Mouse (Mus musculus): ENCODE measurements around the gene Vcan. TPM values are rescaled to one million over a fixed set of nuclear protein-coding genes. Genes with fewer than 3 reads are reported as not detected.

The Vcan gene
- polyA plus RNA-seq, 1 experiment from 2014 or later = 61.9 TPM

DNA sequence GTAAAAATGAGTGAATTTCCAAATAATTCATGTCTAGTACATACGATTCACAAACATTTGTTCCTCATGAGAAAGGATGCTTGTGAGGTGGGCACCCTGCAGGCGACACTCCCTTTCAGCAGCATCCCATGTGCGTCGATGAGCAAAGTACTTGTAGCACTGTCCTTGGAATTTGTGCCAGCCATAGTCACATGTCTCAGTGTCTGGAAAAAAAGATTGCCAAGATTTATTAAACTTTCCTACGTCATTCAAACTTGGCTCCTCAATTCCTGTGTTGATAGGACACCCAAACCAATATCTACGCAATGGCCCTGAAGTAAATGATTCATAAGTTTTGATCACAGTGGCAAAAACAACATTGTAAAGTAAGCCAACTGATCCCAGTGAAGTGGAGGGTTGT is 62.6 kb downstream of the Vcan start:
- no peaks in the 10 kb centered on the region for H3K9me3 ChIP-seq (ENCODE audit: low read length)
- H3K4me2 ChIP-seq (replicated peaks; ENCODE audit: low read depth, low read length) = no peak overlapping the region
- H3K36me3 ChIP-seq (ENCODE audit: insufficient read depth, low read length) = peaks cover 33% of the 10 kb centered on the region
- no peaks in the 10 kb centered on the region for H3K27me3 ChIP-seq (ENCODE audit: insufficient read depth, low read length)
- no peak overlapping the region for H3K9ac ChIP-seq (replicated peaks; ENCODE audit: low read length)
- no peak overlapping the region for H3K27ac ChIP-seq (ENCODE audit: low read length)
- H3K4me1 ChIP-seq (ENCODE audit: insufficient read depth, low read length) = no peaks in the 10 kb centered on the region
- no peak for ATAC-seq (ENCODE audit: low FRiP score, low TSS enrichment)
- 95% methylated on average over 6 of the region's 6 CpGs for WGBS
- H3K4me3 ChIP-seq (ENCODE audit: low read length) = no peak overlapping the region

DNA sequence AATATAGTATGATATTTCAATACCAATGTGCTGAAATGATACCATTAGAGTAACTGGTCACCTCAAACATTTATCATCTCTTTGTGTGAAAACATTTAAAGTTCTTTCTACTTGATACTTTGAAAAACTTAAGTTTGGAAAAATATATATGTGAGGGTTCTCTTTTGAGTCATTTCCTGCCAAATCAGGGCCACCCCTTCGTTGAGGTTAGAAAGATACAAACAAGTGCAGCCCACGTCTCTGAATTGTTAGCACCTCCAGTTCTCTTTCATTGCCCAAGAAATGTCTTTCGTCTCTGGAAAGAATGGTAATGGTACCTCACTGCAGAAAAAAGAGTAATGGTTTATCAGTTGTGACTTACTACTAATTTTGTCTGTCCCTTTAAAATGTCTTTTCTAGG is 71.8 kb downstream of the Vcan start:
- no peak for ATAC-seq (ENCODE audit: low FRiP score, low TSS enrichment)
- Histone ChIP-seq H3K27ac (ENCODE audit: low read length) (no peak overlapping the region), H3K9me3 (ENCODE audit: low read length) (no peaks in the 10 kb centered on the region), H3K27me3 (ENCODE audit: insufficient read depth, low read length) (no peaks in the 10 kb centered on the region), H3K4me2 (replicated peaks; ENCODE audit: low read depth, low read length) (no peak overlapping the region), H3K4me1 (ENCODE audit: insufficient read depth, low read length) (no peaks in the 10 kb centered on the region), H3K36me3 (ENCODE audit: insufficient read depth, low read length) (peaks cover 19% of the 10 kb centered on the region; the same call in 1 of the 2 replicates), H3K4me3 (ENCODE audit: low read length) (no peak overlapping the region), H3K9ac (replicated peaks; ENCODE audit: low read length) (no peak overlapping the region)
- WGBS = 70% methylated on average over 3 of the region's 3 CpGs

DNA sequence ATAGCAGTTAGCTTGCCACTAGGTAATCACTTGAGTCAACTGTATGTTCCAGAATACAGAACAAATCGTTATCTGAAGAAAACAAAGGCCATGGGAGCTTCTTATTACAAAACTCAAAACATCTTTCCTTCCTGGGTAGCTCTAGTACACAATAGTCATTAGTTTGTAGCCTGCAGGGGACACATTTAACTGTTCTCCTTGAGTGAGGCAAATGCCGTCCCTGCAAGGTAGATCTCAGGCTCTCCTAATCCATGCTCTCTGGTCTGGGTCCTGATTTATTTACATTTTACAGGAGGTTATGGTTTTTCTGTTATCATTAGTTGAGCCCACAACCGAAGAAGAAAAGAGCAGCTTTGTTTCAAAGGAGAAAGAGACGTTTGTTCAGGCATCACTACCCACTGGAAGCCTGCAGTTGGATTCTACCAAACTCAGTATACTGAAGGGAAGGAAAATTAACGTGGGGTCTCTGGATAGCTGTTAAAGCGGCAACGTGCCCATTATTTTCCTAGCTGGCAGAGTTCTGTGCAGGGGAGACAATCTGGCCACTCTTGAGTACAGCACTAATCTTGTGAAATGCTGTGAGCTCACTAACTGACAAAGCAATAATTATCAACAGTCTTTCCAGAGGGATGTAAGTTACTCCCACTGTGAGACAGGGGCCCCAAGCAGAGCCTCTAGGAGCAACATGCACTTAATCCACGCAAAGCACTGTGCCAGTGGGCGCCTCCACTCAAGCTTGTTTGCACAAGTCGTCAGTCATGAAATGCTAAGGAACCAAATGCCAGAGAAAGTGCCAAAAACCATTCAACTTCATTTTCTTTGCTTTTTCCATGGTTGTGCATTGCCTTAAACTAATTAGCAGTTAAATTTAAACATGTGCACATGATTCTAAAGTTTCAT is 73.1 kb downstream of the Vcan start:
- no peak overlapping the region for H3K9ac ChIP-seq (replicated peaks; ENCODE audit: low read length)
- no peaks in the 10 kb centered on the region for H3K27me3 ChIP-seq (ENCODE audit: insufficient read depth, low read length)
- H3K4me1 ChIP-seq (ENCODE audit: insufficient read depth, low read length) = no peaks in the 10 kb centered on the region
- ATAC-seq (ENCODE audit: low FRiP score, low TSS enrichment) = no peak
- H3K4me2 ChIP-seq (replicated peaks; ENCODE audit: low read depth, low read length) = no peak overlapping the region
- no peaks in the 10 kb centered on the region for H3K9me3 ChIP-seq (ENCODE audit: low read length)
- H3K27ac ChIP-seq (ENCODE audit: low read length) = no peak overlapping the region
- no peak overlapping the region for H3K4me3 ChIP-seq (ENCODE audit: low read length)
- H3K36me3 ChIP-seq (ENCODE audit: insufficient read depth, low read length) = peaks cover 11% of the 10 kb centered on the region; the same call in 1 of the 2 replicates
- 64% methylated on average over 10 of the region's 10 CpGs for WGBS

DNA sequence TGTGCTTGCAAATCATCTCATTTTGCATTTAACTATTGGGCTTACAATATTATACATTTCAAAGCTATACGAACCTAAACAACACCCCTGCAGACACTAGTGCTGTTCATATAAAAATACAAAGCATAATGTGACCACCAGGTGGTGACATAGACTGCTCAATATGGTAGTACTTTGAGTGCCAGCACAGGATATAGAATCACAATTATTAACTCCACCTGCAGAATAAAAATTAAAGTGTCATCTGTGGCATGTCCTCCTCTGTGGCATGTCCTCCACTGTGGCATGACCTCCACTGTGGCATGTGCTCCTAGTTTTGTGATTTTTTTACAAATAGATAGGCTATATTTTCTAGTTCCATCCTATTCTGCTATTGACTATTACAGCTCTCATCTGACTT is 74.2 kb downstream of the Vcan start:
- no peak overlapping the region for H3K4me2 ChIP-seq (replicated peaks; ENCODE audit: low read depth, low read length)
- no peaks in the 10 kb centered on the region for H3K4me1 ChIP-seq (ENCODE audit: insufficient read depth, low read length)
- WGBS = 70% methylated on average over 1 of the region's 1 CpGs
- H3K27ac ChIP-seq (ENCODE audit: low read length) = no peak overlapping the region
- no peaks in the 10 kb centered on the region for H3K9me3 ChIP-seq (ENCODE audit: low read length)
- H3K27me3 ChIP-seq (ENCODE audit: insufficient read depth, low read length) = no peaks in the 10 kb centered on the region
- H3K4me3 ChIP-seq (ENCODE audit: low read length) = no peak overlapping the region
- peaks cover 11% of the 10 kb centered on the region; the same call in 1 of the 2 replicates for H3K36me3 ChIP-seq (ENCODE audit: insufficient read depth, low read length)
- ATAC-seq (ENCODE audit: low FRiP score, low TSS enrichment) = peak; percentile 49; the same call in 1 of the 2 replicates
- no peak overlapping the region for H3K9ac ChIP-seq (replicated peaks; ENCODE audit: low read length)

DNA sequence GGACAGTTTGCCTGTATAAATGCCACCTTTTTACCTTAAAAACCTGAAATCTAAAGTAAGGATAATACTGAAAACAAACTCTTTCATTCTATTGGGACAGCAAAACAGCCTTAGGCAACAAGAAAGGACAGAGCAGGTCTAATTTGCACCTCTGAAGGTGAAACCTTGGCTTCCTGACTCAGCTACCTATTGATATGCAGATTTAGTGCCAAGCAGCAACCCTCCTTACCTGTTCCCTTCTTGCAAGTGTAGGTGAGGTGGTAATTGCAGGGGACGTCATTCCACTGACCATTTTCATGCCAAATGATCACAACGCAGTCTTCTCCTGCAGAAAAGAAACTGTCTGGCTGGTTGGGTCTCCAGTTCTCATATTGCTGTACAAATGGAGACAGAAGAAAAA is 80.6 kb downstream of the Vcan start:
- Histone ChIP-seq H3K9ac (replicated peaks; ENCODE audit: low read length) (no peak overlapping the region), H3K4me2 (replicated peaks; ENCODE audit: low read depth, low read length) (no peak overlapping the region), H3K27me3 (ENCODE audit: insufficient read depth, low read length) (no peaks in the 10 kb centered on the region), H3K4me3 (ENCODE audit: low read length) (no peak overlapping the region), H3K27ac (ENCODE audit: low read length) (no peak overlapping the region), H3K4me1 (ENCODE audit: insufficient read depth, low read length) (no peaks in the 10 kb centered on the region), H3K36me3 (ENCODE audit: insufficient read depth, low read length) (peaks cover 10% of the 10 kb centered on the region; the same call in 1 of the 2 replicates), H3K9me3 (ENCODE audit: low read length) (no peaks in the 10 kb centered on the region)
- 81% methylated on average over 2 of the region's 2 CpGs for WGBS
- ATAC-seq (ENCODE audit: low FRiP score, low TSS enrichment) = no peak

DNA sequence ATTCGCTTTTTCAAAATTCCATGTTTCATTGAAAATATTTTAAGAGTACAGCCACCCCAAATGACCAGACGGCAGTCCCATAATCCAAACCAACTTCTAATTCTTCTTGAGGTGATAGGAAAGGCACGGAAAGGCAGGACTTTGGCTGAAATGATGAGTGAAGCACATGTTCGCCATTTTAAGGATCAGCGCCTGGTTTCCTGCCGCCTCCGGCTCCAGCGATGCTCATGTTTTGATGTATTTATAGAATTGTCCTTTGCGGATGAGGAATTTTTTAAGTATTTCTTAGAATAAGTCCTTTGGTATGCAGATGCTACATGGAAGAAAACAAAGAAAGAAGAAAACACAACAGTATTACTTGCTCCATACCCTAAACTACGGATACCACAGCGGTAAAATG is 85.3 kb downstream of the Vcan start:
- 95% methylated on average over 11 of the region's 11 CpGs for WGBS
- Histone ChIP-seq H3K9me3 (ENCODE audit: low read length) (no peaks in the 10 kb centered on the region), H3K27ac (ENCODE audit: low read length) (no peak overlapping the region), H3K36me3 (ENCODE audit: insufficient read depth, low read length) (peaks cover 10% of the 10 kb centered on the region), H3K4me3 (ENCODE audit: low read length) (no peak overlapping the region), H3K4me1 (ENCODE audit: insufficient read depth, low read length) (no peaks in the 10 kb centered on the region), H3K9ac (replicated peaks; ENCODE audit: low read length) (no peak overlapping the region), H3K27me3 (ENCODE audit: insufficient read depth, low read length) (no peaks in the 10 kb centered on the region), H3K4me2 (replicated peaks; ENCODE audit: low read depth, low read length) (no peak overlapping the region)
- ATAC-seq (ENCODE audit: low FRiP score, low TSS enrichment) = no peak

DNA sequence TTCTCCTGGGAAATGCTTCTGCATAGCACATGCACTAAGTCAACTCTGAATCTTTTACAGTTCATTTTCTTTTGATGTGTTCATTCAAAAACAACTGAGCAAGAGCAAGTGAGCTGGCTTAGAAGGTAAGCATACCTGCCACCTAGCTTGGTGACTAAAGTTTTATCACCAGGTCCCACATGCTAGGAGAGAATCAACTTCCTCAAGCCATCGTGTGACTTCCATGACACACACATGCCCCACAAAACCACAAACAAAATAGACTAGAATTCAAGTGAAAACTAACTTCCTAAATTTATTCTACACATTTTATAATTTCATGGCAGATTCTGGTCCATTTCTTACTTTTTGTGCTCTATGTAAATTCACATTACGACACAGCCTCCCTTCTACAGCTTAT is 89.0 kb downstream of the Vcan start:
- H3K4me1 ChIP-seq (ENCODE audit: insufficient read depth, low read length) = no peaks in the 10 kb centered on the region
- H3K36me3 ChIP-seq (ENCODE audit: insufficient read depth, low read length) = peaks cover 6% of the 10 kb centered on the region
- H3K9ac ChIP-seq (replicated peaks; ENCODE audit: low read length) = no peak overlapping the region
- no peak overlapping the region for H3K4me3 ChIP-seq (ENCODE audit: low read length)
- H3K27me3 ChIP-seq (ENCODE audit: insufficient read depth, low read length) = no peaks in the 10 kb centered on the region
- no peak overlapping the region for H3K27ac ChIP-seq (ENCODE audit: low read length)
- H3K9me3 ChIP-seq (ENCODE audit: low read length) = no peaks in the 10 kb centered on the region
- H3K4me2 ChIP-seq (replicated peaks; ENCODE audit: low read depth, low read length) = no peak overlapping the region
- ATAC-seq (ENCODE audit: low FRiP score, low TSS enrichment) = no peak
- 88% methylated on average over 2 of the region's 2 CpGs for WGBS

DNA sequence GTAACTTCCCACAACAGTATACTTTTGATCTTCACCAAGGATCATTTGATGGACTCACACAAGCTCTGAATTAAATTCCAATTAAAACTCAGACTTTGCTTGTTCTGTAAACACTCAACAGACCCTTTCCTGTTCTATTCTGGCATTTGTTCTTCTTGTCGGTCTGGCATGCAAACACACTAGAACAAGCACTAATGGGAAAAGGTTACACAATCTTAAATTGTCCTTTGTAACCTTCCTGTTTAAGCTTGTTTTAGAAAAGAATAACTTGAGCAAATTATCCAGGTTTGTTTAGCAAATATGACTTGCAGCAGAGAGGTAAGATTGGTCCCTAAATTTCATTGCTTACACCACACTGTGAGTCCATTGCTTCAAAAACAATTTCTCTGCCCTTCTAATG is 89.5 kb downstream of the Vcan start:
- no peaks in the 10 kb centered on the region for H3K27me3 ChIP-seq (ENCODE audit: insufficient read depth, low read length)
- H3K9ac ChIP-seq (replicated peaks; ENCODE audit: low read length) = no peak overlapping the region
- no peaks in the 10 kb centered on the region for H3K9me3 ChIP-seq (ENCODE audit: low read length)
- WGBS = 65% methylated on average over 1 of the region's 1 CpGs
- no peak for ATAC-seq (ENCODE audit: low FRiP score, low TSS enrichment)
- H3K4me1 ChIP-seq (ENCODE audit: insufficient read depth, low read length) = no peaks in the 10 kb centered on the region
- H3K27ac ChIP-seq (ENCODE audit: low read length) = no peak overlapping the region
- no peak overlapping the region for H3K4me2 ChIP-seq (replicated peaks; ENCODE audit: low read depth, low read length)
- H3K36me3 ChIP-seq (ENCODE audit: insufficient read depth, low read length) = peaks cover 6% of the 10 kb centered on the region
- no peak overlapping the region for H3K4me3 ChIP-seq (ENCODE audit: low read length)

DNA sequence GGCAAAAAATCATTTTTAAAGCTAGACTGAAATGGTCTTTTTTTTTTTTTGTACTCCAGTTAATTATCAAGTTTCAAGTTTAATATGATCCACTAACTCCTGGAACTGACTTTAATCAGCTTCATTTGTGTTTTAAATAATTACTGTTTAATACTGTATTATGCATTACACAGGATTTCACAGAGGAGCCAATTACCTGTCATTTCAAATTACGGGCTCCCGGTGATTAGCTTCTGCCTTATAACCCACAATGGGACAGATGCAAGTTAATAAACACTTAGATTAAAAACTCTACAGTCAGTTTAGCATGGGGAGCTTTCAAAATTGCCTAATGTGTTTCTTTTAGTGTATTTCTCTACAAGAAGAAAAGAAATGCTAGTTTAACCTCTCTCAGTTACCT is 96.7 kb downstream of the Vcan start:
- H3K36me3 ChIP-seq (ENCODE audit: insufficient read depth, low read length) = no peaks in the 10 kb centered on the region
- no peak overlapping the region for H3K9ac ChIP-seq (replicated peaks; ENCODE audit: low read length)
- H3K4me2 ChIP-seq (replicated peaks; ENCODE audit: low read depth, low read length) = no peak overlapping the region
- 67% methylated on average over 2 of the region's 2 CpGs for WGBS
- no peaks in the 10 kb centered on the region for H3K27me3 ChIP-seq (ENCODE audit: insufficient read depth, low read length)
- no peak for ATAC-seq (ENCODE audit: low FRiP score, low TSS enrichment)
- no peaks in the 10 kb centered on the region for H3K4me1 ChIP-seq (ENCODE audit: insufficient read depth, low read length)
- no peak overlapping the region for H3K27ac ChIP-seq (ENCODE audit: low read length)
- H3K4me3 ChIP-seq (ENCODE audit: low read length) = no peak overlapping the region
- H3K9me3 ChIP-seq (ENCODE audit: low read length) = no peaks in the 10 kb centered on the region

DNA sequence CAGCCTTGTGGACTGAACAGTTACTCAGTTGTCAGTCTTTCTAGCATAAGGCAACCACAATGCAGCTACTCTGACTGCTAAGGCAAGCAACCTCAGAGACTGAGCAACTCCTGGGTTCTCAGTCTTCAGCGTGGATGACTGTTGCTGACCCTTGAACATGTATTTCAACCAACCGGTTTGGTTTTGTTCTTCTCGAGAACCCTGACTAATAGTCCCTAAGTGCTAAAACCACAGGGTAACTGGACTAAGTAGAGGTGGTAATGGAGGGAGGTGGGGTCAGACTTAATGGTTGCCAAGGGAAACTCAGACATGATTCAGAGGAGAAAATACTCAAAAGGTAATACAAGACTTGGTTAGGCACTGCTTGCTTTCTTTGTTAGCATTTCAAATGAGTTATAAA is 105.3 kb downstream of the Vcan start:
- ATAC-seq (ENCODE audit: low FRiP score, low TSS enrichment) = no peak
- no peaks in the 10 kb centered on the region for H3K4me1 ChIP-seq (ENCODE audit: insufficient read depth, low read length)
- no peaks in the 10 kb centered on the region for H3K36me3 ChIP-seq (ENCODE audit: insufficient read depth, low read length)
- H3K9ac ChIP-seq (replicated peaks; ENCODE audit: low read length) = no peak overlapping the region
- no peak overlapping the region for H3K4me2 ChIP-seq (replicated peaks; ENCODE audit: low read depth, low read length)
- 78% methylated on average over 3 of the region's 3 CpGs for WGBS
- no peaks in the 10 kb centered on the region for H3K27me3 ChIP-seq (ENCODE audit: insufficient read depth, low read length)
- H3K4me3 ChIP-seq (ENCODE audit: low read length) = no peak overlapping the region
- no peak overlapping the region for H3K27ac ChIP-seq (ENCODE audit: low read length)
- no peaks in the 10 kb centered on the region for H3K9me3 ChIP-seq (ENCODE audit: low read length)
